Comparison of ENCODE assay signal across 9 mouse cellular contexts in genomic region chr7:140880865-140881515, GRCm38 (mm10). TPM values are rescaled to one million over a fixed set of nuclear protein-coding genes. Genes with fewer than 3 reads are reported as not detected.
DNase-seq lines count a peak whose midpoint lies in the region; ATAC-seq lines count a peak whose summit lies in the region.
"Had no signal": no experiment of that assay in that cellular context is flagged by ENCODE, and none has a peak within 500 bp of the region (broad histone marks: within the 10 kb centered on the region; RNA-seq: fewer than 3 reads in every experiment).

No protein-coding gene starts in this region.

- H3K4me3 ChIP-seq in heart, embryonic 14.5 days (ENCODE audit: control insufficient read depth in 1 of 2, insufficient read depth in 1 of 2, low read depth in 1 of 2, low read length in 2 of 2) = peak overlapping the region; percentile 76 to 96
- peak overlapping the region; percentile 81 for H3K4me3 ChIP-seq in intestine, embryonic 16.5 days (ENCODE audit: low read length)
- peak overlapping the region; percentile 81 for H3K4me3 ChIP-seq in midbrain, embryonic 14.5 days (replicated peaks; ENCODE audit: low read depth, low read length)

- H3K27me3 ChIP-seq in heart, embryonic 14.5 days (ENCODE audit: control insufficient read depth, insufficient read depth, low read length) = no peaks in the 10 kb centered on the region
- no peaks in the 10 kb centered on the region for H3K27me3 ChIP-seq in intestine, embryonic 16.5 days (replicated peaks; ENCODE audit: control insufficient read depth, insufficient read depth, low read length)
- no peaks in the 10 kb centered on the region for H3K27me3 ChIP-seq in midbrain, embryonic 14.5 days (ENCODE audit: control insufficient read depth, insufficient read depth, low read length)

- H3K4me1 ChIP-seq in heart, embryonic 14.5 days (ENCODE audit: control insufficient read depth in 2 of 2, insufficient read depth in 2 of 2, low read length in 2 of 2) = peaks cover 3 to 9% of the 10 kb centered on the region in 2 experiments; a peak in 2 of 4 replicates
- peaks cover 15% of the 10 kb centered on the region for H3K4me1 ChIP-seq in intestine, embryonic 16.5 days (ENCODE audit: control insufficient read depth, insufficient read depth, low read length)
- H3K4me1 ChIP-seq in midbrain, embryonic 14.5 days (ENCODE audit: control insufficient read depth, insufficient read depth, low read length) = peaks cover 14% of the 10 kb centered on the region

- intact Hi-C loops in left cerebral cortex, postnatal 14 days (cut with DNase I) = no loop called here

- WGBS in heart, embryonic 14.5 days = 10% methylated on average over 8 of the region's 8 CpGs
- 11% methylated on average over 8 of the region's 8 CpGs for WGBS in intestine, embryonic 16.5 days
- WGBS in midbrain, embryonic 14.5 days = 29% methylated on average over 8 of the region's 8 CpGs

- peaks cover 45% of the 10 kb centered on the region for H3K36me3 ChIP-seq in heart, embryonic 14.5 days (ENCODE audit: control insufficient read depth, insufficient read depth, low read length)
- H3K36me3 ChIP-seq in intestine, embryonic 16.5 days (ENCODE audit: control insufficient read depth, insufficient read depth, low read length) = no peaks in the 10 kb centered on the region
- peaks cover 28% of the 10 kb centered on the region for H3K36me3 ChIP-seq in midbrain, embryonic 14.5 days (ENCODE audit: control insufficient read depth, insufficient read depth, low read length)

- no peak for DNase-seq in heart, postnatal 4 days
- peak; percentile 25 for DNase-seq in c-Kit-positive CD71-positive TER-119-positive erythroid progenitor cells, embryonic 14.5 days (ENCODE audit: low spot score)
- no peak for DNase-seq in midbrain, embryonic 14.5 days
- DNase-seq in urinary bladder, adult 2 months (ENCODE audit: low spot score) = no peak
- DNase-seq in left cerebral cortex, postnatal 14 days (ENCODE audit: low spot score in 2 of 2) = no peak

- peak overlapping the region; percentile 80 to 86 for H3K27ac ChIP-seq in heart, embryonic 14.5 days (replicated peaks in 1 of 2; ENCODE audit: control insufficient read depth in 1 of 2, insufficient read depth in 1 of 2, low read depth in 2 of 2, low read length in 2 of 2)
- H3K27ac ChIP-seq in intestine, embryonic 16.5 days (ENCODE audit: low read length) = peak overlapping the region; percentile 64; the same call in 1 of the 2 replicates
- peak overlapping the region; percentile 86; the same call in 1 of the 2 replicates for H3K27ac ChIP-seq in midbrain, embryonic 14.5 days (replicated peaks; ENCODE audit: low read depth, low read length)

- H3K4me2 ChIP-seq in heart, embryonic 14.5 days (ENCODE audit: low read length) = peak overlapping the region; percentile 74
- peak overlapping the region; percentile 50 for H3K4me2 ChIP-seq in intestine, embryonic 16.5 days (ENCODE audit: low read depth, low read length)
- peak overlapping the region; percentile 67 for H3K4me2 ChIP-seq in midbrain, embryonic 14.5 days (ENCODE audit: low read length)

- H3K9me3 ChIP-seq in heart, embryonic 14.5 days (ENCODE audit: control insufficient read depth, low read length) = no peaks in the 10 kb centered on the region
- no peaks in the 10 kb centered on the region for H3K9me3 ChIP-seq in intestine, embryonic 16.5 days (ENCODE audit: control insufficient read depth, low read length)
- H3K9me3 ChIP-seq in midbrain, embryonic 14.5 days (ENCODE audit: control insufficient read depth, low read length) = no peaks in the 10 kb centered on the region

- H3K9ac ChIP-seq in heart, embryonic 14.5 days (ENCODE audit: low read length) = peak overlapping the region; percentile 80
- peak overlapping the region; percentile 84 for H3K9ac ChIP-seq in intestine, embryonic 16.5 days (ENCODE audit: low read depth, low read length)
- H3K9ac ChIP-seq in midbrain, embryonic 14.5 days (replicated peaks; ENCODE audit: low read length) = peak overlapping the region; percentile 65

- no peak for ATAC-seq in heart, embryonic 14.5 days (ENCODE audit: insufficient number of reproducible peaks, insufficient read depth, low FRiP score, low read depth)
- peak; percentile 8 for ATAC-seq in intestine, embryonic 16.5 days
- ATAC-seq in midbrain, embryonic 14.5 days (ENCODE audit: low FRiP score, low TSS enrichment) = no peak
- ATAC-seq in cerebellum, adult (ENCODE audit: insufficient number of reproducible peaks, low FRiP score, low TSS enrichment) = no peak

RNA-seq across cellular contexts. Expression of gene Psmd13, which starts 0.8 kb away (rescaled TPM):
- polyA plus RNA-seq in heart, embryonic 14.5 days (2014; fragmentation: Nextera tagmentation; extraction: Ambion mirVana) = 55.4 and 120 TPM in 2 replicates
- 100 to 1,000 TPM; 119 to 120 TPM for total RNA-seq in heart, postnatal 4 days (2021)
- 182 and 197 TPM in 2 replicates for polyA plus RNA-seq in intestine, embryonic 16.5 days (2015; fragmentation: Nextera tagmentation; extraction: Ambion mirVana)
- polyA plus RNA-seq in midbrain, embryonic 14.5 days (2014; fragmentation: Nextera tagmentation; extraction: Ambion mirVana) = 186 and 214 TPM in 2 replicates
- polyA plus RNA-seq in urinary bladder, adult 2 months (2012; rRNA removed) = 77.9 and 79.2 TPM in 2 replicates
- 100 to 1,000 TPM; 128 to 133 TPM for total RNA-seq in left cerebral cortex, postnatal 14 days (2021)

RNA-seq across cellular contexts. Expression of gene Sirt3, which starts 1.1 kb away (rescaled TPM):
- polyA plus RNA-seq in heart, embryonic 14.5 days (2014; fragmentation: Nextera tagmentation; extraction: Ambion mirVana) = 48.4 and 57.2 TPM in 2 replicates
- 10 to 100 TPM; 45.1 to 49.1 TPM for total RNA-seq in heart, postnatal 4 days (2021)
- 38.6 and 39.2 TPM in 2 replicates for polyA plus RNA-seq in intestine, embryonic 16.5 days (2015; fragmentation: Nextera tagmentation; extraction: Ambion mirVana)
- 33.4 and 40.0 TPM in 2 replicates for polyA plus RNA-seq in midbrain, embryonic 14.5 days (2014; fragmentation: Nextera tagmentation; extraction: Ambion mirVana)
- polyA plus RNA-seq in urinary bladder, adult 2 months (2012; rRNA removed) = 32.4 and 38.5 TPM in 2 replicates
- total RNA-seq in left cerebral cortex, postnatal 14 days (2021) = 10 to 100 TPM; 66.2 to 67.2 TPM

RNA-seq across cellular contexts. Expression of gene Cox8b, which starts 19.3 kb away (rescaled TPM):
- 375 and 378 TPM in 2 replicates for polyA plus RNA-seq in heart, embryonic 14.5 days (2014; fragmentation: Nextera tagmentation; extraction: Ambion mirVana)
- 1,000 to 10,000 TPM; 1,034 to 1,156 TPM for total RNA-seq in heart, postnatal 4 days (2021)
- polyA plus RNA-seq in intestine, embryonic 16.5 days (2015; fragmentation: Nextera tagmentation; extraction: Ambion mirVana) = 0.45 and 0.62 TPM in 2 replicates
- not detected in 2 replicates for polyA plus RNA-seq in midbrain, embryonic 14.5 days (2014; fragmentation: Nextera tagmentation; extraction: Ambion mirVana)
- 3.9 and 4.4 TPM in 2 replicates for polyA plus RNA-seq in urinary bladder, adult 2 months (2012; rRNA removed)
- total RNA-seq in left cerebral cortex, postnatal 14 days (2021) = 1 to 10 TPM in 1 of 2 experiments, not detected in 1; 1.6 TPM
- total RNA-seq: neutrophil, adult 5-6 weeks had no signal

RNA-seq across cellular contexts. Expression of gene Bet1l, which starts 23.6 kb away (rescaled TPM):
- polyA plus RNA-seq in heart, embryonic 14.5 days (2014; fragmentation: Nextera tagmentation; extraction: Ambion mirVana) = 35.0 and 39.5 TPM in 2 replicates
- total RNA-seq in heart, postnatal 4 days (2021) = 10 to 100 TPM; 13.5 to 15.9 TPM
- polyA plus RNA-seq in intestine, embryonic 16.5 days (2015; fragmentation: Nextera tagmentation; extraction: Ambion mirVana) = 33.1 and 35.1 TPM in 2 replicates
- 42.8 and 54.5 TPM in 2 replicates for polyA plus RNA-seq in midbrain, embryonic 14.5 days (2014; fragmentation: Nextera tagmentation; extraction: Ambion mirVana)
- 35.9 and 46.2 TPM in 2 replicates for polyA plus RNA-seq in urinary bladder, adult 2 months (2012; rRNA removed)
- 10 to 100 TPM; 25.4 to 27.2 TPM for total RNA-seq in left cerebral cortex, postnatal 14 days (2021)

RNA-seq across cellular contexts. Expression of gene Ric8a, which starts 24.2 kb away (rescaled TPM):
- polyA plus RNA-seq in heart, embryonic 14.5 days (2014; fragmentation: Nextera tagmentation; extraction: Ambion mirVana) = 40.5 and 42.8 TPM in 2 replicates
- 10 to 100 TPM; 25.2 to 32.3 TPM for total RNA-seq in heart, postnatal 4 days (2021)
- polyA plus RNA-seq in intestine, embryonic 16.5 days (2015; fragmentation: Nextera tagmentation; extraction: Ambion mirVana) = 68.3 and 70.1 TPM in 2 replicates
- 98.6 and 99.6 TPM in 2 replicates for polyA plus RNA-seq in midbrain, embryonic 14.5 days (2014; fragmentation: Nextera tagmentation; extraction: Ambion mirVana)
- 74.7 and 77.1 TPM in 2 replicates for polyA plus RNA-seq in urinary bladder, adult 2 months (2012; rRNA removed)
- total RNA-seq in left cerebral cortex, postnatal 14 days (2021) = 10 to 100 TPM; 77.1 to 81.7 TPM

Comparison
In these comparisons a context has a peak if more than half of its experiments do, and no peak if none do; other contexts are left out.
1. RNA of gene Cox8b, which starts 19.3 kb away (polyA plus RNA-seq): 375 to 378 TPM in heart, embryonic 14.5 days; 3.9 to 4.4 TPM in urinary bladder, adult 2 months, 0.45 to 0.62 TPM in intestine, embryonic 16.5 days and not detected in midbrain, embryonic 14.5 days; every median in the first group is over 10 times any median in the second.
2. Peak in every context shown above with its lines, with median percentiles within 50 percentile points of each other: H3K27ac ChIP-seq, H3K4me2 ChIP-seq, H3K4me3 ChIP-seq and H3K9ac ChIP-seq.